Mouse (Mus musculus) layer of hippocampus, adult 11-12 months (tissue): ENCODE measurements around the gene Ddx20.
A peak's percentile ranks its signal among the peaks of the same experiment; 100 is the strongest.
"Not testable (repeated sequence)": the region's sequence is repeated elsewhere in the genome, so short reads cannot be mapped to it uniquely, and the experiment has no call there.

ENCODE experiments used
- DNase-seq: peaks from one replicate; pipeline ENCODE4 v3.0.0; 2022; ENCODE audit warnings: low spot score

Gene Ddx20

DNA sequence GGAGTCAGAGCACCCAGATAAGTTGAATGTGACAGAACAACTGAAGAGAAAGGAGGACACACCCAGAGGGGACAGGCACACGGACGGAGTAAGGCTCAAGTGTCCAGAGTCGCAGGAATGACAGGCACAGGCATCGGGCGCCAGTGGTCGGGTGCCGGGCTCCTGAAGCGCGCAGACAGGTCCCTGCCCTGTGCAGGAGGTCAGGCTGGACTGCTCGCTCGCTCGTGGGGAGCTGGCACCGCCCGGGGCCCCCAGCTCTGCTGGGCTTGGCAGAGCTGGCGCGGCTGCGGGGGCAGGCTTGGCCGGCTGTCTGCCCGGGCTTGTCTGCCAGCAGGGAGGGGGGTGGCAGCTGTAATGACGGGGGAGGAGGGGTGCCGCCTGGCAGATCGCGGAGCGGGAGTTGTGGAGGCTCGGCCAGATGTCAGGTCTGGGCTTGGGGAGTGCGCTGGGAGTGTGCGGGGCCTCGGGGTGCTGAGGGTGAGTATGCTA, 17.7 kb upstream of the Ddx20 start:
- peak; percentile 88 for DNase-seq

DNA sequence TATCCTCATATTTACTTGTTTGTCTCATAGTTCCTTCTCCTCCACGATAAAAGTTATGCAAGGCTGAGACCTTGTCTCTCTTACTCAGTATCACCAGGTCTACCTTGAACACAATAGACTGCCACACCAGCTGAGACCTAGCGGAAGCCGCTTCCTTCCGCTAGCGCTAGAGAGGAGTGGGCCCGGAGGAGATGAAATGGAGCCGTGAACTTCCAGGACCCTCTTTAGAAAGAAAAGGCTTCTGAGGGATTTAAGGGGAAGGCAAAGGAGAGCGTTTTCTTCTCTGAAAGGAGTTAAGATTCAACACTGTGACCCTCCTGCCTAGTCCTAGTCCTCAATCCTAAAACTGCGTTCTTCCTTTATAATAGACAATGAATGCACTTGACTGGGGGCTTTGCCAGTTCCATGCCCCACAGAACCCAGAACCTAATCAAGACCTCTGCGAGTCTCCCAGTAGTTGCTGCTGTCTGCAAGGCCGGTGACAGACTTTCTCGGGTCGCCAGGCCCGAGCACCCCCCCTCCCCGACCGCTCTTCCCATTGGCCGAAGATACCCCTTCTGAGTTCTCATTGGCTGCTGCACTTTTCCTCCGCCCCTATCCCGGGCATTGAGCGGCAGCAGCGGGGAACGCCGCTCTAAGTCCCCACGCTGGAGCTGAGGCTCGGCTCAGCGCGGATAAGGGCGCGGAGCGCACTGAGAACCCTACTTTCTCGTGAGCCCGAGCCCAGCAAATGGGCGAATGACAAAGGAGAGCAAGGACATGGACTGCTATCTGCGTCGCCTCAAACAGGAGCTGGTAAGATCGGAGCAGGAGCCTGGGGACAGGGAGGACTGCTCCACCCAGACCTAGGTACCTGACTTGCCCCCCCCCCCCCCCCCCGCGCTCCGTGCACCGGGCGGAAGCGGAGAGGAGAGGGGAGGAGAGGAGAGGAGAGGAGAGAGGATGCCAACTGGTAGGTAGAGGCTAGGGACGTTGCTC, 16.9 kb upstream of the Ddx20 start, which contains the start of gene Inka2:
TSS of gene Inka2 (plus strand) at position 569 of the 978 bp plus-strand sequence.
- peak; percentile 82 for DNase-seq

DNA sequence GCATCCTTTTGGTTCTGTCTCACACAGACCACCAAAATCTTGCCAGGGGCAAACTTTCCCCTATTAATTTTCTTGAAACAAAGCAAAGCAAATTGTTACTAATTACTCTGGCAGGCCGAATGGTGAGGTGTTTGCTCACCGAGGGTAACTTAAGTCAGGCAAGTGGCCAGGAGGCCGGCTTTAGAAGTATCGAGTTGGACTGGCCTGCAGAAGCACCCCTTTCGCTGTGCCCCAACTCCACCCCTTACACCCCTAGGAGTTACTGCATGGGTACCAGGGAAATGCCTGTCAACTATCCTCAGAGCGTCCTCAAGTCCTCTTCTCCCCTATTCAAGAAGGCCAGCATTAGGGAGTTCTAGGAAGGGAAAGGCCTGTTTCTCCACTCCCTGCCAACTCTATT, 16.2 kb upstream of the Ddx20 start:
- DNase-seq, result no peak

DNA sequence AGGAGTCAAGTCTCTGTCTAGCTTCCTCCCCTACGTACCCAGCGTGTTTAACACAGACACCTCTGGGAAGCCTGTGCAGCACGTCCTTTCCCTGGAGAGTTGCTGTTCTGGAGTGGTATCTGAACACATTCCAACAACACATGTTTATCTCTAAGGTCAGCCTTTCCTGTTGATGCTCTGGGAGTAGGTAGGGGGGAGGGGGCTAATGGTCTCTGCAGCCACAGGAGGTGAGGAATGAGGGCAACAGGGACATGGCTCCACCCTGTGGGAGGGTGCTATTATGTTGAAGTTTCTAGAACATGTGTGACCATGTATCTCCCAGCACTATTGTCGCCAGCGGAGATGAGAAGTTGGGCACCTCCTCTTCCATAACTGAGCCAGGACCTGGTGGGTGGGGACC, 14.0 kb upstream of the Ddx20 start:
- DNase-seq, result no peak

DNA sequence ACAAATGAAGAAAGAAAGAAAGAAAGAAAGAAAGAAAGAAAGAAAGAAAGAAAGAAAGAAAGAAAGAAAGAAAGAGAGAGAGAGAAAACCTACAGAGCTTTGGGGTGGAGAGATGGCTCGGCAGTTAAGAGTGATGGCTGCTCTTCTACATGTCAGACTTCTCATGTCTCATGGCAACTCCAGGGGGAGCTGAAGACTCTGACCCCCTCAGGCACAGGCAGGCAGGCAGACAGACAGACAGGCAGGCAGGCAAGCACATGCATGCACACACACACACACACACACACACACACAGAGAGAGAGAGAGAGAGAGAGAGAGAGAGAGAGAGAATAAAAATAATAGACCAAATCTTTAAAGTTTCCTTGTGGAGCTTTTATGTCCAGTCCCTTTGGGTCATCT, 13.4 kb upstream of the Ddx20 start:
- DNase-seq, result not testable (repeated sequence)

DNA sequence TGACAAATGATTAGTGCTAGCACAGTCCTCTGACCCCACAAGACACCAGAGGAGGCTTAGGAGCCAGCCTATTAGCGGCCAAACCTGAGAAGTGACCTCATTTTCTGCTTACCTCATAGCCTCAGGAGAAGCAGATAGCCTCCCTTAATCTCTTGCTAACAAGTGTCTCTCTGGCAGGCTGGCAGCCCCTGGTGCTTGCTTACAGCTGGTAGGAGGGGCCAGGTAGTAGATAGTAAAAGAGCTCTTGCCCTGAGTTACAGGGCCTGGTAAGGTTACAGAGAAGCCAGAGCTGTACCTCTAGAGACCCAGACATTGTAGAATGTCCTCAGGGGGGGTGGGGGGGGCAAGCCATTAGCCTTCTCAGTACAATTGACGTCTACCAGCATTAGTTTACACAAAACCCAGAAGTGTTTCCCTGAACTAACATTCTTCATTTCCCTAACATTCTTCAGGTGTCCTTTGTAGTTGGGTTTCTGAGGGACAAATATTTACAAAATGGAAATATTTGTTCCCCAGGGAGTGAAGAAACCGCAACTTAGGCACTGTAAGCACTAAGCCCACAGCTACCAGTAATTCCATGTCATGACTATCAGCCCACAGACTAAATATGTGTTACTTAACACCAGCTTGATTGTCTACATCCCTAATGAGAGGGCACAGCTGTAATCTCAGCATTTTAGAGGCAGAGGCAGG, 12.0 kb upstream of the Ddx20 start:
- DNase-seq, result no peak

DNA sequence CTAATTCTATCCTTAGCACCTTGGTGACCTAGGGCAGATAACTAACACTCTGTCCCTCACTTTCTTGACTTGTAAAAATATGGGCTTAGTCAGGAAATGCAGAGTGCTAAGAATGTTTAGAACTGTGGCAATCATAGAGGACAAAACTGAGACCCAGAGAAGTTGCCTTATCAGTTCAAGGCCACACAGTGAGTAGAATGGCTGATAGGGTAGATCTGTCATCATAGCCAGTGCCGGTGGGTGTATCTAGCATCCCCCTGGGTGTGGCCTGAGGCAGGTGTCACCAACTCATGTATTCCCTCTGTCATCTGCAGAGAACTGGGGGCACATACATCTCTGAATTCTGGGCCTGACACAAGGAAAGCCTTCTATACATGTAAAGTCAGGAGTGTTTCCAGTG, 10.9 kb upstream of the Ddx20 start:
- no peak for DNase-seq

DNA sequence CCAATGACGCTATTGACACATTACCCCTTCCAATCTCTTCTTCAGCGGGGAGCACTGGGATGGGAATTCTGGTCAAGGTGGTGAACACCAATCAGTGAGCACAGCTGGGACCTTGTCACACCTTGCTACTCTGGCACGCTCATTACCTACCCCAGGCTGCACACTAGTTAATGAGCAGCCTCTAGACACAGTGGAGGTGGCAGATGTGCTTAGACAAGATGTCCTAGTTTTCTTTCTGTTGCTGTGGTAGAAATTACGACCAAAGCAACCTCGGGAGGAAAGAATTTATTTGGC, 9.7 kb upstream of the Ddx20 start:
- DNase-seq, result no peak

DNA sequence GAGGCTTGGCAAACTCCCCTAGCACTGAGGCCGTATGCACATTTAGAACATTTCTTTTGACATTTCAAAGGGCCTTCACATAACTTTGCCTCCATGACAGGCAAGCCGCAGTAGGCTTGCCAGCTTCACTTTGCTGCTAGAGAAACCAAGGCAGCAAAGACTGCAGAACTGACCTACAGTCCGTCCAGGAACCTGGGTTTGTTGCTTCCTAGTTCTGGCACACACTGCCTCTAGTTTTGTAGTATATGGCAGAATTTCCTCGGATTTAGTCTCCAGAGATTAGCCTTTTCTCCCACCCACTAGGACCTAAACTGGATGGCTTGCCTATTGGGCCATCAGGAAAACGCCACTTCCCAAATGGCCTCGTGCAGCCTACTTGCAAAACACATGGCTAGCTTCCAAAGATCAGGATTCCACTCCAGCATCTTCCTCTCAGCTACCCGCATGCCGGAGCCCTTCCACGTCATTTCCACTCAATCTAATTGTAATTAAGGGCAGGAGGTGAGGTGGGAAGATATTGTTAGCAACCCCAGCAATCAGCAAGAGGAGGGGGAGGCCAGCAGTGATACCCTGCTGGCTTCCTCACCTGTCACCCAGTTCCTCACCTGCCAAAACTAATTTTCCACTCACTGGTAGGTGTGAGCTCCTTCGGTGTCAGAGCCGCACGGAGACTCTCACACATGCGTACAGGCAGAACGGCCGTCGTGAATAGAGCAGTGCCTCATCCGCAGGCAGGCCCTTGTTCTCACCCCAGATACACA, 9.2 kb upstream of the Ddx20 start:
- DNase-seq, result no peak

DNA sequence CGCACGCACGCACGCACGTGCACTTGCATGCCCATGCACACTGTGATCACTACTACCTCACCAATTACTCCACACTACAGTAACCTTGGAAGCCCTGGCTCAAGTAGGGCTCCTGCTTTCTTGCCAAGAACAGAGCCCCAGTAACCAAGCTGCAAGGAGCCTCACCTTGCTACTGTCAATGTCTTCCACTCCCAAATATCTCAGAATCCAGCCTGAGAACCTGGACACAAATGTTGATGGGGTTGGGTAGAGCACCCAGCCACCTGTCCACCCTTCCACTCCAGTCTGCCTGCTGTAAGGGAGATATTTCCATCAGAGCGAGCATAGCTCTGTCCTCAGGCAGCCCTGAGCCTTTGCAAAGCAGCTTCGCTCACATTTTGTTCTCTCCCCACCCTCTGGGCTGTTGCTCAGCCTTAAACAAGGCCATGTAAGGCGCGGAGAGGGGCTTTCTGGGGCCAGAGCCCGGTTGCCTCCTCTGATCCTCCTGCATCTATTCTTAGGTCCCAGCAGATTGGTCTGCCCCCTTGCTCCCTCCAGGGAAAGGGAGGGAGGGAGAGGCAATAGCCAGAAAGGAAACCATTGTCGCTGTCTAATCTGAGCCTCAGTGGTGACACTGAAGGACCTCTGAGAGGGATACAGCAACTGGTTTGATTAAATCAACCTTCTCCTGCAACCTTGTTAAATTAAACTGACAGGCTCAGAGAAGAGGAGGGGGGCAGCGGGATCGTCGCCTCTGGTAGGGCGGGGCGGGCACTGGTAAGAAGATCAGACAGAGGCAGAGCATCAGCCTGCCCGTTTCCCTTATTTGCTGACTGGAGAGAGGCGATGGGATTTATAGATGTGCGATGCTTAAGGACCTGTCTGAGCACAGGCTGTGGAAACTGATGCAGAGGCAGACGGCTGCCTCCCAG, 8.4 kb upstream of the Ddx20 start:
- no peak for DNase-seq

DNA sequence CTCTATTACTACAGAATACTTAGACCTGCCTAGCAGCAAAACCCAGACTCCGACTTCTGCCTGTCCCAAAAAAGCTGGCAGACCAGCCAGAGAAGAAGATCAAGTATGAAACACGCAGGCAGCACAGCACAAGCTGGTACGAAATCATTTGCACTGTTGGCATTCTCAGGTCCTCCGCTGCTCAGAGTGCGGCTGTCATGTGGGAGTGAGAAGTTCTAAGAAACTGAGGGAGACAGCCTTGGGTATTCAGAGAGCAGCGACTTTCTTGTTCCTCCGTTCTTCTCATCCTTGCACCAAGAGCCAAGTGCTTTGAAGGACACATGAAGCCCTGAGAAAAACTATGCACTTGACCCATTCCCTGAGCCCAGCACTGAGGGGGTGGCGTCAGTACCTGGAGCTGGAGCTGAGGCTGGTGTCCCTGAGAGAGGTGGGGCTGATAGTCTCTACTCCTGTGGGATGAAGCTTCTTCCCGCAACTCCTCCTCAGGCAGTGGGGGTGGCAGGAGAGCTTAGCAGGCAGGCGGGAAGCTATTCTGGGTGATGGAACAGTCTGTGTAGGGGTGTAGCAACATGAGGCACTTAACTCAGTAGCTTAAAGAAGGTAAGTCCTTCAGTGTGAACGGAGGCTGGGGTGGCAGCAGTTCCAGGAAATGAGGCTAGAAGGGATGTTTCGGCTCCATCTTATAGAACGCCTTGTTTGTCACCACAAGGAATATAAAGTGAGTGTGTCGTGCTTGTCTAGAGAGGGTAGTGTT, 6.1 kb upstream of the Ddx20 start:
- peak; percentile 66 for DNase-seq

DNA sequence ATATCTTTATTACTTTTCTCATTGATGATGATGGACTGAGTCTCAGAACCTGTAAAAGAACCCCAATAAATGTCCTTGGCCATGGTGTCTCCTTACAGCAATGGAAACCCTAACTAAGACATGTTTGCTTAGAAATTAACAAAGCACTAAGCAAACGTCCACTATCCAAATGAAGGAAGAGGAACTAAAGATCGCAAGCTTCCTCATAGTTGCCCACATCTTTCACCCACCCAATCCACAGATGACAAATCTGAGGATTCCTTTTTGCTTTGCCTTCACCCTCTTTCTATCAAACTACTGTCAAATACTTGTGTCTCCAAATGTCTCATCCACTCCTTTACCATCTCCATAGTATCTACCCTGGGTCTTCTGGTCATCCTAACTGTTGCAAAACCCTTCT, 1.2 kb upstream of the Ddx20 start:
- DNase-seq, result no peak

DNA sequence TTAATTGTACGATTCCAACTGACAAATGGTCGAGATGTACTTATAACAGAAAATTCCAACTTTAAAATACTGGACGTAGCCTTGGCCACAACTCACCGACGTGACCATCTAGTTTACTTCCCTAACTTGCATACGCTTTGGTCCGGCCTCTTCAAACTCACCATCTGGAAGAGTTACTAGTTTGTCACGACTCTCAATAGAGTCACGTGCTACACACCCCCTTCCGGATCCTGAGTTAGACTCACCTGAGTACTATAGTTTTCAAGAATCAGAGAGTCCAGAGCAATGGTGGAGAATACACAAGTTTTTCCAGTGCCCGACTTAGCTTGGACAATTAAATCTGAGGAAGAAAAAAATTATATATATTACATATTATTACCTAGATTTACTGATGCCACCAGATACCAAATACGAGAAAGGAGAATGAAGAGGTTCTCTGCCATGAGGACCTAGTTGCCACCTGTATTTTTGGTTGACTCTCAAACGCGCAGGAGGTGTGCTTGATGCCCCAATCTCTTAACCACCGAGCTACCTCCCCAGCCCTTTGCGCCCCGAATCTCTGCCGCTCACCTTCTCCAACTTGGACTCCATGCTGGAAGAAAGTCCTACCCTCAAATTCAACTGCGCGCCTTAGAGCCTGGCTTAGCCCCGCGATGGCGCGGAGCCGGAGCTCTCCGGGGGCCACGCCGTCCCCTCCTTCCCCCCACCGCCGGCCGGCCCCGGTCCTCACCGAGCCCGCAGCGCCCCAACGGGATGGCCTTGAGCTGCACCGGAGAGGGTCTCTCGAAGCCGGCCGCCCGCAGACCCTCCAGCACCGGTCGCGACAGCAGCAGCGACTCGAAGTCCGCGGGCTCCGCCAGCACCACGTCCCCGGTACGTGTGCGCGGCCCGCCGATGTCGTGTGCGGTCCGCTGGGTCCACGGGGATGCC, 715 bp downstream of the Ddx20 start:
- no peak for DNase-seq

DNA sequence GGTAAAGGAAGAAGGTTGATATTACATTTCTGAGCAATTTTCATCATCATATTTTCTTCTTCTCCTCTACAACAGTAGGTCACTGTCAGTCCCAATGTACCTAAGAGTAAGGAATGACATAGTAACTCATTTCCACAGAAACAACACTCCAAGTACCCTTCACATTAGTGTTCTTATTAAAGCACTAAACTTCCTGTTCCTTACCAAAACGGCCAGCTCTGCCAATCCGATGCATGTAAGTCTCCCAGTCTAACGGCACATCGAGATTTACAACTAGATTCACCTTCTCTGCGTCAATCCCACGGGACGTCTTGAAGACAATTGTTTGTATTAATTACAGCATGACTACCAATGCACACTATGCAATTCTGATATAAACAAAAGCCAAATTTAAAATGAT, 7.0 kb downstream of the Ddx20 start:
- DNase-seq, result no peak

DNA sequence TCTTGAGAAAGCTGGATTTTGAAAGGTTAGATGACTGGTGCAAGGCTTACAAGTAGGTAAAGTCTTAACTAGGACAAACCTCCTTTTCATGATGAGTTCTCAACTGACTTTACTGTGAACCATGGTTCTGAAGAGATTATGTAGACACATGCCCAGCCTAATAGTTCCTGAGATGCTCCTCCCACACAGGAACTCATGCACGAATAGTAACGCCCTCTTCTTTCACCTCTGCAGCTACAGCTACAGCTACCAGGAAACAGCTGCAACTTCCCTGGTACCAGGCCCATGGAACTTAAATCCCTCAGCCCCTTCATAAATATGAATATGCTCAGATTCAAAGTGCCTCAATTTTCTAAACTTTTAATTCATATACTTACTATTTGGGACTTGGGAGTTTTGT, 11.4 kb downstream of the Ddx20 start:
- no peak for DNase-seq

DNA sequence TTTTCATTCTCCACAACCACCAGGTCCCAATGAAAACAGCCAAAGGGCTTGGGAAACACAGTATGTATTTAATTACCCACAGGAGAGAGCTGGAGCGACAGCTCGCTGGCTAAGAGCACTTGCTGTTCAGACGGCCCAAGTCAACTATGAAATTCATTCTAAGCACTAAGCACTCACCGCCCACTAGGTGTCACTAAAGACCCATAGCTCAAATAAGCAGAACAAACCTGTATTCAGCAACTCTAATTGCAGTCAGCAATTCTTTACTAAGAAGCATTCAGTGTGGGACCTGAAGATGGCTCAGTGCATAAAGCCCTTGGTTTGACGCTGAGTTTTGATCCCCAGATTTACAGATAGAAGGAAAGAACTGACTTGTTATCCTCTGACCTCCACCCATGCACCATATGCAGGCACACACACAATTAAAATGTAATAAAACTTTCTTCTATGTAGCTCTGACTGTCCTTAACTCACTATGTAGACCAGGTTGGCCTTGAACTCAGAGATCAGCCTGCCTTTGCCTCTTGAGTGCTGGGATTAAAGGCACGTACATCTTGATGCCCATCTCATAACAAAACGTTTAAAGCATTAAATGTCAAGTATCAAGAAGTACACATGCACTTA, 12.7 kb downstream of the Ddx20 start:
- DNase-seq, result peak; percentile 78

DNA sequence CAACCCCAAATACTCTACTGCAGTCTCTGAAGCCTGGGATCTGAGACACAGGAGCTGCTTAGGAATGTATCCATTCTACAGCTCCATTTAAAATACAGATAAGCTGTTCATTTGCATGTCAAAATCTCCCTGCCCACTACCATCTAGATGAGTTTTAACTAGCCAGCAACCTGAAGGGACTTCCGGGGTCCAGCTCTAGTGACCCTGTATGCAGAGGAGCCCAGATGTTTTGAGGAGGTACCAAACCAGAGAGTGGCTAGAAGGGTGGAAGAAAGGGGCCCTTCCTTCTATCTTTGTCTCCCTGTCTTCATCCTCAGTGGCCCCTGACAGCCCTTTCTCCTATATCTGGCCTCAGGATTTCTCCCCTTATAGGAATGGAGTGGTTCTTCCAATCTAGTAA, 16.6 kb downstream of the Ddx20 start:
- DNase-seq, result no peak

DNA sequence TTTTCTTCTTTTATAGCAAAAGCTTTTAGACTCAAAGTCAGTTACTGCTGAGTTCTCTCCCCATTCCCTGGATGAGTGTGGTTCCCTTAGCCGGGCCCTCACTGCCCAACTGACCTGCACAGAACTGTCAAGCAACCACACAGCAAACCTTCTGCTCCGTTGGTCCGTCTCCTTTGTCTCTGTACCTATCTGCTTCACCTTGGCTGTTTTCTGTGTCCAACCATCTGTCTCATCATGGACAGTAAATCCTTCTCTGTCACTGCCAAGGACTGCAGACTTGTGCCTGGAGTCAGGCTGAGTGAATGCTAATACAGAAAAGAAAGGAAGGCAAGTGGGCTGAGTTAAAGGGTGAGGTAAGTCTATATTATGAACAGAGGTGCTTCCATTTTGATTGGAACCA, 17.6 kb downstream of the Ddx20 start:
- no peak for DNase-seq

DNA sequence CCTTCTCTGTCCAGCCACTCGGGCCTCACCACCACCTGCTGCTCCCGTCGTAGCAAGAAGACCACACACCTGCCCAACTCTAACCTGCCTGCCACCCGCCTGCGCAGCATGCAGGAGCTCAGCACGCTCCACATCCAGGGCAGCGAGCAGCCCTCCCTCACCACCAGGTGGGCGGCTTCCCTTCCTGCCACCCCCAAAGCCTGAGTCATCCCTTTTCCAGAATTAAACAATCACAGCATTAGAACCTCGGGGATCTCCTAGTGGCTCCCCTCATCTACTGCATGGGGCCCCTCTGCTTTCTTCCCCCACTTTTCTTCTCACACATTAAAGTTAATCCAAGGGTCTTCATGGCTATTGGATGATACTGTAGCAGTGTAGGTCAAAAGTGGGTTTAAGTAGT, 19.2 kb downstream of the Ddx20 start:
- peak; percentile 22 for DNase-seq
